Mouse (Mus musculus): ENCODE results near the gene Acot12. TPM values are rescaled to one million over a fixed set of nuclear protein-coding genes. Genes with fewer than 3 reads are reported as not detected.
"Not testable (repeated sequence)": the region's sequence is repeated elsewhere in the genome, so short reads cannot be mapped to it uniquely, and the experiment has no call there.

The Acot12 gene
- polyA plus RNA-seq, 2 experiments: 2.3 to 4.1 TPM

GRCm38 (mm10) chr13:91761654-91762445, 20.5 kb downstream of the Acot12 start:
- no peak overlapping the region for H3K27ac ChIP-seq
- H3K4me1 ChIP-seq (replicated peaks; ENCODE audit: control insufficient read depth in 2 of 2, insufficient read depth in 2 of 2, low read length in 1 of 2): no peaks in the 10 kb centered on the region
- DNase-seq (ENCODE audit: low read depth in 3 of 3, low spot score in 3 of 3) (no peak), ATAC-seq (ENCODE audit: insufficient read depth) (no peak)
- TF ChIP-seq CTCF (IDR thresholded peaks at IDR 0.05; ENCODE audit: low read depth) (no peak), EP300 (IDR thresholded peaks at IDR 0.05; ENCODE audit: low read depth) (no peak)
- no peak overlapping the region for H3K4me2 ChIP-seq (ENCODE audit: low read depth)
- H3K9me3 ChIP-seq (ENCODE audit: control insufficient read depth, low read length): no peaks in the 10 kb centered on the region
- no peak overlapping the region for H3K4me3 ChIP-seq (ENCODE audit: insufficient read depth in 1 of 2, low read depth in 2 of 2, low read length in 2 of 2)
- no peaks in the 10 kb centered on the region for H3K27me3 ChIP-seq (ENCODE audit: control insufficient read depth, insufficient read depth, low read length)
- WGBS (ENCODE audit: insufficient replicate concordance): 70% methylated on average over 6 of the region's 6 CpGs
- H3K36me3 ChIP-seq (replicated peaks; ENCODE audit: control insufficient read depth, insufficient read depth, low read depth): no peaks in the 10 kb centered on the region
- H3K9ac ChIP-seq (replicated peaks): no peak overlapping the region

- not testable (repeated sequence) for DNase-seq (ENCODE audit: low read depth in 3 of 3, low spot score in 3 of 3); ATAC-seq (ENCODE audit: insufficient read depth); H3K27ac ChIP-seq; H3K4me3 ChIP-seq (ENCODE audit: insufficient read depth in 1 of 2, low read depth in 2 of 2, low read length in 2 of 2); H3K9me3 ChIP-seq (ENCODE audit: control insufficient read depth, low read length); H3K9ac ChIP-seq (replicated peaks); H3K36me3 ChIP-seq (replicated peaks; ENCODE audit: control insufficient read depth, insufficient read depth, low read depth); H3K27me3 ChIP-seq (ENCODE audit: control insufficient read depth, insufficient read depth, low read length); H3K4me1 ChIP-seq (replicated peaks; ENCODE audit: control insufficient read depth in 2 of 2, insufficient read depth in 2 of 2, low read length in 1 of 2); H3K4me2 ChIP-seq (ENCODE audit: low read depth)
- 66% methylated on average over 3 of the region's 3 CpGs for WGBS (ENCODE audit: insufficient replicate concordance)
Measured at GRCm38 (mm10) chr13:91763654-91764053, 22.3 kb downstream of the Acot12 start.

GRCm38 (mm10) chr13:91765627-91766026, 24.3 kb downstream of the Acot12 start:
- Histone ChIP-seq H3K36me3 (replicated peaks; ENCODE audit: control insufficient read depth, insufficient read depth, low read depth) (no peaks in the 10 kb centered on the region), H3K9ac (replicated peaks) (no peak overlapping the region), H3K27me3 (ENCODE audit: control insufficient read depth, insufficient read depth, low read length) (no peaks in the 10 kb centered on the region), H3K4me3 (ENCODE audit: insufficient read depth in 1 of 2, low read depth in 2 of 2, low read length in 2 of 2) (no peak overlapping the region), H3K4me1 (replicated peaks; ENCODE audit: control insufficient read depth in 2 of 2, insufficient read depth in 2 of 2, low read length in 1 of 2) (no peaks in the 10 kb centered on the region), H3K4me2 (ENCODE audit: low read depth) (no peak overlapping the region), H3K9me3 (ENCODE audit: control insufficient read depth, low read length) (no peaks in the 10 kb centered on the region), H3K27ac (no peak overlapping the region)
- DNase-seq (ENCODE audit: low read depth in 3 of 3, low spot score in 3 of 3) (no peak), ATAC-seq (ENCODE audit: insufficient read depth) (no peak)
- no peak for TF ChIP-seq EP300 (IDR thresholded peaks at IDR 0.05; ENCODE audit: low read depth)
- TF ChIP-seq CTCF (IDR thresholded peaks at IDR 0.05; ENCODE audit: low read depth): no peak
- 39% methylated on average over 4 of the region's 4 CpGs for WGBS (ENCODE audit: insufficient replicate concordance)

GRCm38 (mm10) chr13:91768683-91769651, 27.7 kb downstream of the Acot12 start:
- no peaks in the 10 kb centered on the region for H3K27me3 ChIP-seq (ENCODE audit: control insufficient read depth, insufficient read depth, low read length)
- H3K4me2 ChIP-seq (ENCODE audit: low read depth): no peak overlapping the region
- no peaks in the 10 kb centered on the region for H3K9me3 ChIP-seq (ENCODE audit: control insufficient read depth, low read length)
- no peak overlapping the region for H3K4me3 ChIP-seq (ENCODE audit: insufficient read depth in 1 of 2, low read depth in 2 of 2, low read length in 2 of 2)
- ATAC-seq (ENCODE audit: insufficient read depth): no peak
- no peak overlapping the region for H3K9ac ChIP-seq (replicated peaks)
- WGBS (ENCODE audit: insufficient replicate concordance): 47% methylated on average over 9 of the region's 9 CpGs
- no peak overlapping the region for H3K27ac ChIP-seq
- TF ChIP-seq EP300 (IDR thresholded peaks at IDR 0.05; ENCODE audit: low read depth) (no peak), CTCF (IDR thresholded peaks at IDR 0.05; ENCODE audit: low read depth) (no peak)
- DNase-seq (ENCODE audit: low read depth in 3 of 3, low spot score in 3 of 3): no peak
- no peaks in the 10 kb centered on the region for H3K4me1 ChIP-seq (replicated peaks; ENCODE audit: control insufficient read depth in 2 of 2, insufficient read depth in 2 of 2, low read length in 1 of 2)
- no peaks in the 10 kb centered on the region for H3K36me3 ChIP-seq (replicated peaks; ENCODE audit: control insufficient read depth, insufficient read depth, low read depth)

GRCm38 (mm10) chr13:91778092-91778491, 36.8 kb downstream of the Acot12 start:
- Histone ChIP-seq H3K4me3 (ENCODE audit: insufficient read depth in 1 of 2, low read depth in 2 of 2, low read length in 2 of 2) (no peak overlapping the region), H3K27me3 (ENCODE audit: control insufficient read depth, insufficient read depth, low read length) (no peaks in the 10 kb centered on the region), H3K27ac (no peak overlapping the region), H3K4me2 (ENCODE audit: low read depth) (no peak overlapping the region), H3K4me1 (replicated peaks; ENCODE audit: control insufficient read depth in 2 of 2, insufficient read depth in 2 of 2, low read length in 1 of 2) (no peaks in the 10 kb centered on the region), H3K9me3 (ENCODE audit: control insufficient read depth, low read length) (no peaks in the 10 kb centered on the region), H3K9ac (replicated peaks) (no peak overlapping the region), H3K36me3 (replicated peaks; ENCODE audit: control insufficient read depth, insufficient read depth, low read depth) (no peaks in the 10 kb centered on the region)
- DNase-seq (ENCODE audit: low read depth in 3 of 3, low spot score in 3 of 3) (no peak), ATAC-seq (ENCODE audit: insufficient read depth) (no peak)
- no peak for TF ChIP-seq CTCF (IDR thresholded peaks at IDR 0.05; ENCODE audit: low read depth)
- TF ChIP-seq EP300 (IDR thresholded peaks at IDR 0.05; ENCODE audit: low read depth): no peak
- WGBS (ENCODE audit: insufficient replicate concordance): 77% methylated on average over 5 of the region's 5 CpGs

Data from liver, embryonic 14.5 days (tissue).